Mouse (Mus musculus) heart, postnatal 14 days (tissue): Measurements from ENCODE around the gene Cd200. TPM values are rescaled to one million over a fixed set of nuclear protein-coding genes. Genes with fewer than 3 reads are reported as not detected.

Experiments used
- DNase-seq, 2 experiments: peaks; one replicate each; pipeline ENCODE4 v3.0.0; 2021 to 2022
- intact Hi-C: fragments of 180-260 bp; cut with DNase I; formaldehyde crosslinking; loops from one replicate; pipeline ENCODE4 v1.15.1; 2025
- total RNA-seq, 2 experiments: library from RNA; stranded (reverse); gene quantifications; 2 replicates each; pipeline ENCODE4 v1.2.3; 2021

The Cd200 gene
- total RNA-seq, 2 experiments from 2014 or later, result 62.9 to 68.0 TPM

GRCm38 (mm10) chr16:45346930-45347387, 61.9 kb downstream of the Cd200 start:
- intact Hi-C loops, result loop anchor here (5.0 kb wide), 1 partner anchor 60 kb away; the partner anchor contains the start of gene Cd200
- no peak for DNase-seq

- intact Hi-C loops, result loop anchor here (5.0 kb wide), 1 partner anchor 61 kb away; the partner anchor contains the start of gene Cd200
- DNase-seq, result no peak
Observed at GRCm38 (mm10) chr16:45346367-45346766, 62.5 kb downstream of the Cd200 start.

- DNase-seq, result peak in 1 of 2 experiments; percentile 23
- intact Hi-C loops, result loop anchor here (5.0 kb wide), 1 partner anchor 62 kb away; the partner anchor contains the start of gene Cd200
Observed at GRCm38 (mm10) chr16:45344879-45345278, 64.0 kb downstream of the Cd200 start.

GRCm38 (mm10) chr16:45336478-45336877, 72.4 kb downstream of the Cd200 start:
- intact Hi-C loops, result no loop called here
- DNase-seq, result no peak

- intact Hi-C loops, result loop anchor here (5.0 kb wide), 2 partner anchors 42 to 138 kb away; no protein-coding TSS in a partner anchor
- DNase-seq, result no peak
Observed at GRCm38 (mm10) chr16:45334891-45335290, 74.0 kb downstream of the Cd200 start.

DNA sequence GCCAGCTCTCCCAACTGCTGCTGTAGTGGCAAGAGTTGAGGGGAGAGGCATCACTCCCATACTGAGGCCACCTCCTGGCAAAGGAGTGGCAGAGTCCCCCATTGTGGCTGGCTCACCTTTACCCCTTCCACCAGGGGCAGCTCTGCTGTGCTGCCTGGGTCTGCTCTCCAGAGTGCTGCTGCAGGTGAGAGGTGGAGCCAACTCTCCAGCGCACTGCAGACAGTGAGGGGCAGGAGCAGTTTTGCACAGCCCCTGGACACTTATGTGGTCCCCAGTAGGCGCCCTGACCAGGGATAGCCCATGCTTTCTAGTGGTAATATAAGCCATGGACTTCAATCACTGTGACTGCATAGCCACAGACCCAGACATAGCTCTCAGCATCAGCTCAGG, 74.5 kb downstream of the Cd200 start:
- no peak for DNase-seq
- intact Hi-C loops, result loop anchor here (5.0 kb wide), 2 partner anchors 43 to 137 kb away; no protein-coding TSS in a partner anchor

- DNase-seq, result no peak
- intact Hi-C loops, result loop anchor here (5.0 kb wide), 2 partner anchors 43 to 137 kb away; no protein-coding TSS in a partner anchor
Observed at GRCm38 (mm10) chr16:45333678-45334375, 75.0 kb downstream of the Cd200 start.

GRCm38 (mm10) chr16:45332591-45332990, 76.3 kb downstream of the Cd200 start:
- DNase-seq, result no peak
- intact Hi-C loops, result loop anchor here (5.0 kb wide), 2 partner anchors 45 to 135 kb away; no protein-coding TSS in a partner anchor

Other genes starting within 250 kb of the Cd200 start
- under 1 TPM; 0.12 to 0.51 TPM for gene Btla, start 184.7 kb downstream of the Cd200 start, total RNA-seq
- gene Gm609, start 83.9 kb upstream of the Cd200 start, total RNA-seq, result not detected
- not detected for gene Gm17783, start 123.0 kb upstream of the Cd200 start, total RNA-seq
- not detected for gene Slc9c1, start 126.3 kb upstream of the Cd200 start, total RNA-seq
- under 1 TPM; 0.12 to 0.19 TPM for gene Gcsam, start 201.3 kb upstream of the Cd200 start, total RNA-seq
- gene BC016579, start 245.0 kb upstream of the Cd200 start, total RNA-seq, result not detected